28 mouse cellular contexts compared by ENCODE assay signal in the genomic region with DNA sequence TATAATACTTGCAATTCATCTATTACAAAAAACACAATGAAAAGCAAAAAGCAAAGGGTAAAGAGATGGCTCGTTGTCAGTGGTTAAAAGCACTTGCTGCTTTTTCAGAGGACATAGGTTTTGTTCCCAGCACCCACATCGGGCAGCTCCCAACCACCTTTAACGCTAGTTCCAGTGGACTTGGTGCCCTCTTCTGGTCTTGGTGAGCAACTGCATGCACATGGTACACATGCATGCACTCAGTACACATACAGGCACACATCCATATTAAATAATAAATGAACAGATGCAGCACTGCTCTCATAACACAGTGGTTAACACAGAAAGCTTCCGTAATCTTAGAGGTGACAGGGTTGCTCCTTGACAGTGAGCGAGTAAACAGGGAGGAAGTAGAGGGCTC. TPM values are rescaled to one million over a fixed set of nuclear protein-coding genes. Genes with fewer than 3 reads are reported as not detected.
DNase-seq lines count a peak whose midpoint lies in the region; ATAC-seq and TF ChIP-seq lines count a peak whose summit lies in the region.
"Had no signal": no experiment of that assay in that cellular context is flagged by ENCODE, and none has a peak within 500 bp of the region (broad histone marks: within the 10 kb centered on the region; RNA-seq: fewer than 3 reads in every experiment).

No protein-coding gene starts in this region.

- dilution Hi-C loops in CH12.LX (cut with MboI; ENCODE audit: extremely low pct_ligation_motif_present, extremely low pct_unique_long_range_greater_than_20kb, low sequenced_read_pairs) = no loop called here

- no peak overlapping the region for H3K9ac ChIP-seq in hindbrain, embryonic 13.5 days
- no peak overlapping the region for H3K9ac ChIP-seq in hindbrain, embryonic 16.5 days (ENCODE audit: low read depth, low read length)
- H3K9ac ChIP-seq in liver, postnatal 0 days (replicated peaks) = no peak overlapping the region
- no peak overlapping the region for H3K9ac ChIP-seq in liver, embryonic 12.5 days
- no peak overlapping the region for H3K9ac ChIP-seq in CH12.LX (ENCODE audit: insufficient read depth, low read depth)
- H3K9ac ChIP-seq in MEL (ENCODE audit: control insufficient read depth, low read depth, low read length, poor library complexity, severe bottlenecking) = no peak overlapping the region
- H3K9ac ChIP-seq: hindbrain, embryonic 15.5 days; kidney, embryonic 15.5 days; lung, embryonic 15.5 days; midbrain, embryonic 12.5 days; neural tube, embryonic 12.5 days had no signal

- TF ChIP-seq EP300 in liver, postnatal 0 days (IDR thresholded peaks at IDR 0.05; ENCODE audit: low read depth) = no peak
- TF ChIP-seq EP300 in CH12.LX (IDR thresholded peaks at IDR 0.05; ENCODE audit: low read length) (no peak), MEL (IDR thresholded peaks at IDR 0.05; ENCODE audit: low read depth in 1 of 2, low read length in 2 of 2) (no peak)

- no peak overlapping the region for H3K4me3 ChIP-seq in hindbrain, embryonic 13.5 days
- H3K4me3 ChIP-seq in hindbrain, embryonic 16.5 days (ENCODE audit: low read length) = no peak overlapping the region
- H3K4me3 ChIP-seq in liver, postnatal 0 days (ENCODE audit: low read depth, low read length) = no peak overlapping the region
- H3K4me3 ChIP-seq in liver, embryonic 12.5 days = no peak overlapping the region
- no peak overlapping the region for H3K4me3 ChIP-seq in CH12.LX (replicated peaks in 1 of 3; ENCODE audit: low read depth in 2 of 3, low read length in 2 of 3, poor library complexity in 1 of 3)
- H3K4me3 ChIP-seq in MEL (ENCODE audit: control insufficient read depth in 1 of 2, insufficient read depth in 1 of 2, low read depth in 2 of 2, low read length in 2 of 2) = no peak overlapping the region
- H3K4me3 ChIP-seq: embryonic facial prominence, embryonic 10.5 days; hindbrain, embryonic 15.5 days; kidney, embryonic 15.5 days; lung, embryonic 15.5 days; midbrain, embryonic 12.5 days; neural tube, embryonic 12.5 days had no signal

- H3K27ac ChIP-seq in hindbrain, embryonic 13.5 days = 0 out of 2 replicates have a peak overlapping the region, but pooled peaks have one; percentile 2
- H3K27ac ChIP-seq in hindbrain, embryonic 16.5 days (ENCODE audit: low read depth, low read length) = no peak overlapping the region
- H3K27ac ChIP-seq in liver, postnatal 0 days (ENCODE audit: low read depth) = no peak overlapping the region
- H3K27ac ChIP-seq in liver, embryonic 12.5 days = no peak overlapping the region
- no peak overlapping the region for H3K27ac ChIP-seq in CH12.LX (ENCODE audit: insufficient read depth, low read depth)
- H3K27ac ChIP-seq in MEL (ENCODE audit: control insufficient read depth, low read depth, low read length) = no peak overlapping the region
- H3K27ac ChIP-seq: embryonic facial prominence, embryonic 10.5 days; hindbrain, embryonic 15.5 days; kidney, embryonic 15.5 days; lung, embryonic 15.5 days; midbrain, embryonic 12.5 days; neural tube, embryonic 12.5 days had no signal

- H3K4me2 ChIP-seq in hindbrain, embryonic 13.5 days = no peak overlapping the region
- no peak overlapping the region for H3K4me2 ChIP-seq in hindbrain, embryonic 16.5 days (ENCODE audit: low read length)
- no peak overlapping the region for H3K4me2 ChIP-seq in liver, postnatal 0 days (ENCODE audit: low read depth, low read length)
- H3K4me2 ChIP-seq in liver, embryonic 12.5 days = no peak overlapping the region
- no peak overlapping the region for H3K4me2 ChIP-seq in CH12.LX (ENCODE audit: insufficient read depth, low read depth, poor library complexity, severe bottlenecking)
- H3K4me2 ChIP-seq: hindbrain, embryonic 15.5 days; kidney, embryonic 15.5 days; lung, embryonic 15.5 days; midbrain, embryonic 12.5 days; neural tube, embryonic 12.5 days had no signal

- H3K36me3 ChIP-seq in hindbrain, embryonic 13.5 days = no peaks in the 10 kb centered on the region
- H3K36me3 ChIP-seq in hindbrain, embryonic 16.5 days (ENCODE audit: control insufficient read depth, insufficient read depth, low read length) = no peaks in the 10 kb centered on the region
- no peaks in the 10 kb centered on the region for H3K36me3 ChIP-seq in liver, postnatal 0 days (replicated peaks; ENCODE audit: insufficient read depth, low read length)
- H3K36me3 ChIP-seq in liver, embryonic 12.5 days = no peaks in the 10 kb centered on the region
- H3K36me3 ChIP-seq in CH12.LX (replicated peaks in 1 of 2; ENCODE audit: control insufficient read depth in 1 of 2, insufficient read depth in 1 of 2, low read length in 1 of 2) (no peaks in the 10 kb centered on the region), MEL (ENCODE audit: control insufficient read depth in 1 of 2, insufficient read depth in 2 of 2, low read length in 2 of 2) (peaks cover 0 to 8% of the 10 kb centered on the region in 2 experiments; a peak in 1 of 4 replicates)
- H3K36me3 ChIP-seq: embryonic facial prominence, embryonic 10.5 days; hindbrain, embryonic 15.5 days; kidney, embryonic 15.5 days; lung, embryonic 15.5 days; midbrain, embryonic 12.5 days; neural tube, embryonic 12.5 days had no signal

- 94% methylated on average over 5 of the region's 5 CpGs for WGBS in hindbrain, embryonic 13.5 days
- WGBS in hindbrain, embryonic 16.5 days = 87% methylated on average over 5 of the region's 5 CpGs
- WGBS in liver, postnatal 0 days (ENCODE audit: insufficient replicate concordance) = 86% methylated on average over 5 of the region's 5 CpGs
- WGBS in liver, embryonic 12.5 days (ENCODE audit: insufficient replicate concordance) = 73% methylated on average over 5 of the region's 5 CpGs

- TF ChIP-seq CTCF in liver, postnatal 0 days (IDR thresholded peaks at IDR 0.05; ENCODE audit: low read depth) = 0 out of 2 replicates have a peak, but pooled peaks have one; percentile 22
- TF ChIP-seq CTCF in CH12.LX (conservative IDR thresholded peaks at IDR 0.05 in 1 of 2, IDR thresholded peaks at IDR 0.05 in 1 of 2; ENCODE audit: low read depth in 2 of 2, low read length in 2 of 2) (peak; percentile 13 to 21; a peak in 2 of 4 replicates), MEL (IDR thresholded peaks at IDR 0.05 in 2 of 3, conservative IDR thresholded peaks at IDR 0.05 in 1 of 3; ENCODE audit: control insufficient read depth in 1 of 3, insufficient read depth in 1 of 3, low read depth in 2 of 3, low read length in 3 of 3, poor library complexity in 1 of 3, severe bottlenecking in 1 of 3) (peak; percentile 34 to 40 (median 35); a peak in 5 of 6 replicates)

- no peaks in the 10 kb centered on the region for H3K27me3 ChIP-seq in hindbrain, embryonic 13.5 days
- H3K27me3 ChIP-seq in hindbrain, embryonic 16.5 days (replicated peaks; ENCODE audit: control insufficient read depth, insufficient read depth, low read length) = no peaks in the 10 kb centered on the region
- no peaks in the 10 kb centered on the region for H3K27me3 ChIP-seq in liver, postnatal 0 days (ENCODE audit: insufficient read depth, low read length)
- no peaks in the 10 kb centered on the region for H3K27me3 ChIP-seq in liver, embryonic 12.5 days (replicated peaks)
- H3K27me3 ChIP-seq in CH12.LX (replicated peaks) (no peaks in the 10 kb centered on the region), MEL (ENCODE audit: control insufficient read depth in 1 of 2, insufficient read depth in 2 of 2, low read length in 2 of 2) (no peaks in the 10 kb centered on the region)
- H3K27me3 ChIP-seq: hindbrain, embryonic 15.5 days; kidney, embryonic 15.5 days; lung, embryonic 15.5 days; midbrain, embryonic 12.5 days; neural tube, embryonic 12.5 days had no signal

- in situ Hi-C loops in CH12.LX (cut with MboI; ENCODE audit: low pct_ligation_motif_present, low pct_unique_long_range_greater_than_20kb, low sequenced_read_pairs) = no loop called here

- TF ChIP-seq POLR2A in CH12.LX (IDR thresholded peaks at IDR 0.05; ENCODE audit: low read depth, low read length) (no peak), MEL (IDR thresholded peaks at IDR 0.05; ENCODE audit: control insufficient read depth in 1 of 2, insufficient read depth in 1 of 2, low read depth in 1 of 2, low read length in 2 of 2, poor library complexity in 1 of 2) (no peak)

- TF ChIP-seq RAD21 in CH12.LX (IDR thresholded peaks at IDR 0.05; ENCODE audit: low read depth, low read length) = no peak
- peak; percentile 5 for TF ChIP-seq RAD21 in MEL (IDR thresholded peaks at IDR 0.05; ENCODE audit: low read depth, low read length)

- H3K4me1 ChIP-seq in hindbrain, embryonic 13.5 days (replicated peaks) = peaks cover 18% of the 10 kb centered on the region
- peaks cover 13% of the 10 kb centered on the region for H3K4me1 ChIP-seq in hindbrain, embryonic 16.5 days (ENCODE audit: control insufficient read depth, insufficient read depth, low read depth, low read length)
- H3K4me1 ChIP-seq in liver, postnatal 0 days (ENCODE audit: insufficient read depth) = no peaks in the 10 kb centered on the region
- H3K4me1 ChIP-seq in liver, embryonic 12.5 days = no peaks in the 10 kb centered on the region
- H3K4me1 ChIP-seq in CH12.LX (ENCODE audit: control insufficient read depth in 1 of 2, insufficient read depth in 2 of 2) (peaks cover 0 to 4% of the 10 kb centered on the region in 2 experiments; a peak in 1 of 4 replicates), MEL (ENCODE audit: control insufficient read depth in 1 of 2, insufficient read depth in 2 of 2, low read length in 2 of 2) (peaks cover 4 to 8% of the 10 kb centered on the region in 2 experiments; a peak in 3 of 4 replicates)
- H3K4me1 ChIP-seq: embryonic facial prominence, embryonic 10.5 days; kidney, embryonic 15.5 days; lung, embryonic 15.5 days had no signal

- no peaks in the 10 kb centered on the region for H3K9me3 ChIP-seq in hindbrain, embryonic 13.5 days
- H3K9me3 ChIP-seq in hindbrain, embryonic 16.5 days (ENCODE audit: control insufficient read depth, low read length) = no peaks in the 10 kb centered on the region
- H3K9me3 ChIP-seq in liver, postnatal 0 days (ENCODE audit: low read length) = no peaks in the 10 kb centered on the region
- H3K9me3 ChIP-seq in liver, embryonic 12.5 days (replicated peaks) = 0 out of 2 replicates have a peak, but pooled peaks cover 4% of the 10 kb centered on the region
- H3K9me3 ChIP-seq in CH12.LX (replicated peaks; ENCODE audit: low read length) (peaks cover 8% of the 10 kb centered on the region), MEL (replicated peaks; ENCODE audit: insufficient read depth, low read length) (no peaks in the 10 kb centered on the region)
- H3K9me3 ChIP-seq: hindbrain, embryonic 15.5 days; lung, embryonic 15.5 days had no signal

- H3K79me2 ChIP-seq in CH12.LX (replicated peaks; ENCODE audit: control insufficient read depth, extremely low read depth, insufficient read depth, poor library complexity, severe bottlenecking) = no peaks in the 10 kb centered on the region
- no peaks in the 10 kb centered on the region for H3K79me2 ChIP-seq in MEL (ENCODE audit: control insufficient read depth, insufficient read depth, low read length, poor library complexity)

- DNase-seq in liver, postnatal 0 days = no peak
- DNase-seq in CH12.LX (ENCODE audit: extremely low read depth) (no peak), MEL (ENCODE audit: low read depth, low spot score) (no peak)
- DNase-seq in natural killer cell, adult 2 months (ENCODE audit: low spot score in 2 of 2) = no peak
- DNase-seq in cerebellum, adult 8-10 months = no peak
- DNase-seq: adrenal gland, postnatal 25 days; cerebellum, adult 11 months; cerebellum, postnatal 10 days; gastrocnemius, postnatal 36 days; heart, postnatal 36 days; kidney, adult 11 months; kidney, postnatal 4 days; layer of hippocampus, adult 9-11 months; retina, postnatal 1 day; right cerebral cortex, postnatal 25 days; spleen, adult 18-20 months; thymus, postnatal 25 days had no signal

- no peak for ATAC-seq in hindbrain, embryonic 13.5 days (ENCODE audit: low FRiP score)
- no peak for ATAC-seq in hindbrain, embryonic 16.5 days
- ATAC-seq in liver, postnatal 0 days = no peak
- ATAC-seq in liver, embryonic 12.5 days = no peak
- ATAC-seq: CD4-positive, CD25-positive, alpha-beta regulatory T cell, adult 4 months; forebrain, embryonic 16.5 days had no signal

RNA-seq across cellular contexts. Expression of a gene that starts 20.3 kb away (rescaled TPM):
- polyA plus RNA-seq in hindbrain, embryonic 13.5 days (2015; fragmentation: Nextera tagmentation; extraction: Ambion mirVana) = 147 and 159 TPM in 2 replicates
- polyA plus RNA-seq in hindbrain, embryonic 16.5 days (2015; fragmentation: Nextera tagmentation; extraction: Ambion mirVana) = 162 and 168 TPM in 2 replicates
- 26.6 and 33.5 TPM in 2 replicates for polyA plus RNA-seq in liver, postnatal 0 days (2015; fragmentation: Nextera tagmentation; extraction: Ambion mirVana)
- polyA plus RNA-seq in liver, embryonic 12.5 days (2016; fragmentation: Nextera tagmentation; extraction: Ambion mirVana) = 55.4 and 56.3 TPM in 2 replicates
- total RNA-seq in CH12.LX (2012; rRNA removed) (47.5 and 49.1 TPM in 2 replicates), CH12.LX (2014; rRNA removed) (84.9 and 99.0 TPM in 2 replicates), MEL (2012; rRNA removed) (51.3 and 54.4 TPM in 2 replicates)
- polyA plus RNA-seq in CH12.LX (2012; ENCODE audit: insufficient read length, low read depth) (89.3 and 89.8 TPM in 2 replicates), MEL (2012; ENCODE audit: insufficient read depth in 1 of 2, insufficient read length in 2 of 2, low read depth in 1 of 2, low replicate concordance in 2 of 2, missing spikeins in 1 of 2) (100 to 1,000 TPM; 108 to 199 TPM)
